Mouse (Mus musculus): ENCODE results near the gene Dydc2.
A peak's percentile ranks its signal among the peaks of the same experiment; 100 is the strongest.

Dydc2 gene

DNA sequence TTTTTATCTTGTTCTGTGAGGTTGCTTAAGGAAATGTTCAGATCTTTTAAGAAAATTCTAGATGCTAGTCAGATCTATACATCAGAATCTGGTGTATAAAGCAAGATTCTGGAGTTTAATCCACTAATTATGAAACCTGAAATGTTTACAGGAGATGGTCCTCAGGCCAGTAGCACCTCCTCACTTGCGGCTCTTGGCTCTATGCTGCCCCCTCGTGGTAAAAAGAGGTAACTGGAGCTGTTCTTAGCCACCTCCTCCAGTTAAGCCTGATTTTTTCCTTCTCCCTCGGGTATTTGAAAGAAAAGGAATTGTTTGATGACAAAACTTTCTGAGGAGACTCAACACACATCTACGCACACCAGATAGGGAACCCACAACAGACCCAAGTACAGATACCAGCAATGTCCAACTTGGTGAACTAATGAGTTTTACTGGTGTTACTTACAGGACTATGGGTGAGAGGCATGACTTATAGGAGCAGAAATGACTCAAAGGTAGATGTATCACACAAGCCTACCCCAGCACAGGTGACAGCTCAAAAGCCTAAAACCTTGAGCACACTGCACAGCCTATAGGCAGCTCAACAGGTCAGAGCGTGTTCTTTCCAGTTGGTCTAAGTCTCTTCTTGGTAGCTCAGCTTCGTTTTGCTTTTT is 33.7 kb downstream of the Dydc2 start:
- peak; percentile 46 for DNase-seq (ENCODE audit: low spot score)

DNA sequence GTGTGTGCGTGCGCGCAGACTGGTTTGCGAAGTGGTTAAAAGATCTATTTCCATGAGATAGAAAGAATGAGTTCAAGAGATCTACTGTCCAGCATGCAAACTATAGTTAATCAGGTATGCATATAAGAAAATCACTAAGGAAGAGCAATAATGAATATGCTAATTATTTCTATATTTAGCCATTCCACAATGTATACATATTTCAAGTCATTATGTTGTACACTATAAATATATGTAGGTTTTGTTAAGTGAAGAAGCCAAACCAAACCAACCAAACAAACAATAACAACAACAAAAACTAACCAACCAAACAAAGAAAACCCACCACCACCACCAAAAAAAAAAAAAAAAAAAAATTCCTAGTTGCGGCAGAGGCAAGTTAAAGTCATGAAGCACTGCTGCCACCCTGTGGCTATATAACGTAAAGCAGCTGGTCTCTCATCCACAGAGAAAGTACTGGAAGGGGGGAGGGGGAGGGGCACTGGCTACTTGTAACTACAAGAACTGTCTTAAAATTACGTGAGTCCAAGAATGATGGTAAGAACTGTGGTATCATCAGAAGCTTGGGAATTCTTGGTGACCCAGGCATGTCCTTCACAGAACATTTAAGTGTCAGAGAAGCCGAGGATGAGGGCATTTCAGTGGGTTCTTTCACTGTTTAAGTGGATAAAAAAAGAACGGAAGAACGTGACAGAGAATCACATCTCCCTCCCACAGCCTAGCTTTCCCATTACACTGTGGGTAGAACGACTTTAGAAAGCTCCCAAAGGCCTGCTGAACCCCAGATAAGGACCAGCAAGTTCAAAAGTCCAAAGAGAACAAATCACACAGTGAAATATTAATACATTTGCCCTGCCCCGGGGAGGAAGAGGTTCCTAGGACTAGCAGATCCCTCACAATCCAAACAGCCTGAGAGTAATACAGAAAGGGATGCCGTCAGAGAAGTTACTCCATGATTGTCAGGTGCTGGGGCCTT is 35.6 kb downstream of the Dydc2 start:
- DNase-seq (ENCODE audit: low spot score) = peak; percentile 71

DNA sequence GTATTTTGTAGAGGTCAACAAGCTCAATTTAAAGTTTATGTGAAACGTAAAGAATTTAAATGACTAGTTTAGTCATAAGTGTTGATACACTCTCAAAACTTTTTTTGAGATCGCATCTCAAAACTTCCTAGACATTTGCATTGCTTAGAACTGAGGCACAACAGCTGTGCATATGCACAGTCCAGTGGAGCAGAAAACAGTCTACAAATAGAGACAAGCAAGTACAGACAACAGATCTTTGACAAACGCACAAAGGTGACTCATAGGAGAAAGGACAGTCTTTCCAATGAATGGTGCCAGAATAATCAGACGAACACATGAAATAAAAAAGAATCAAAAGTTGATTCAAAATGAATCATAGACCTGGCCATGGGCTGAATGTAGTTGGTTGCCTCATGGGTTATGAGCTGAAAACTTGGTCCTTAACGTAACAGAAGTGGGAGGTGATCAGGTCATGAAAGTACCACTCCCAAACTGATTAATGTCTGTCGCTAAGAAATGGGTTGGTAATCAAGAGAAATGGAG is 38.0 kb downstream of the Dydc2 start:
- DNase-seq (ENCODE audit: low spot score) = no peak

DNA sequence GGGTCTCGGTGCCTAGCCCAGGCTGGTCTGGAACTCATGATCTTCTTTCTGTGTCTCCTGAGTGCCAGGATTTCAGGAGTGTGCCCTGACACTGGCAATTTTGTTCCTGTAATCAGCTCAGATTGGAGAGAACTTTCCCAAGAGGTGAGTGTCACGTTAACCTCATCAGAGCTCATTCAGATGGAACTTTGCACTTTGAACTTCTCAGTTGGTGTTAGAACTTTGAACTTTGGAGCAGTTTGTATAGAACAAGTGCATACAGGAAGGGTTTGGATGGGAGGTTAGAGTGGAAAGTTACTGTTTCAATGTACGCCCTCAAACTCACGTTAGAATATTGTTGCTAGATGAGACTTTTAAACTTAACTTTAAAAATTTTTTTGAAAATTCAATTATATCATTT is 39.7 kb downstream of the Dydc2 start:
- no peak for DNase-seq (ENCODE audit: low spot score)

DNA sequence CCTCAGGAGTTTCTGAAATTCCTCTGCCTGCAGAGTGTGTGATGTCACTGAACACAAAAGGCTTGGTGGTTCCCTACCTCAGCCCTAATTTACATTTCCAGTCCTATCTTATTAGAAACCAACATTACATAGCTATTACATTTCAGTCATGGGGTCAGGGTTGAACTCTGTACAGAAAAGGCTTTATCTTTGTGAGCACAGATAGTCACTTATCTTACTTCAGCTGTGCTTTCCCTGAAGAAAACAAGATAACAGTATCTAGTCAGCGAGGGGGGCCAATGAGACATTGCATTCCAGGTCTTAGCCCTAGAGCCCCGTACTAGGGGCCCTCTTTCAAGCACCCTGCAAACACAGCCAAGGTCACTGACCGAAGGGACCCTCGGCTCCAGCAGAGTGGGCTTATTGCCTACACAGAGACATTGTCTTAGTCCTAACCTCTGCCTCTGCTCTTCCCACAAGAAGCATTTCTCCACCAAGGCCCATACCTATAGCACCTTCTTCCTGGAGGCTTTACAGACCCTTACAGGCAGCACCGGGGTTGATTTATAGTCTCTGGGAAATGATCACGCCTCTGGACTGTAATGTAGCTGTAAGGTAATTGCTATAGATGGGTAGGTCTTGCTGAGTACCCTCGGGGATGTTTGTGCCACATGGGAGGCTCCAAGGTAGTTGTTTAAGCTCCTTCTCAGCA is 43.3 kb downstream of the Dydc2 start:
- DNase-seq (ENCODE audit: low spot score) = no peak

DNA sequence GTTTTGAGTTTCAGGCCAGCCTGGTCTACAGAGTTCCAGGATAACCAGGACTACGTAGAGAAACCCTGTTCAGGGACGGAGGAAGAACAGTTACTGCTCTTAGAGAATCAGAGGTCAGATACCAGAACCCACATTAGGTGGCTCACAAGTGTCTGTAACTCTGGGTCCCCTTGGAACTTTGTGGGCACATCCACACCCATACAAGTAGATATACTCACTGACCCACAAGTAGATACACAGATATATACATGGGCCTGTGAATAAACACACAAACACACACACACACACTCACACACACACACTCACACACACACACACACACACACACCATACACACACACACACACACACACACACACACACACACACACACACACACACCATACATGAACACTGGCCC is 43.9 kb downstream of the Dydc2 start:
- no peak for DNase-seq (ENCODE audit: low spot score)

DNA sequence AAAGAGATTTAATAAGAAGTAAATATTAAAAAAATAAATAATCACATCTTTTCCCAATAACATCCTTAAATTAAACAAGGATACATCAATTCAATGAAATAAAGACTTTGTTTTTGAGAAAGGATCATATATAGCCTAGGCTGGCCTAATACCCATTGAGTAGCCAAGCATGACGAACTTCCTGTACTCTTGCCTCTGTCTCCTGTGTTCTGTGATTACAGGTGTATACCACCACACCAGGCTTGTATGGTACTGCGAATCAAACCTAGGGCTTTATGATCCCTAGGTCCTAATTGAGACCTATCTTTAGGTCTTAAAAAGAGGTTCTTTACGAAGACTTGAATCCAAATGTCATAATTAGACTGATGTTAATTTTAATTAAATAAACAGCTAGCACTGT is 47.8 kb downstream of the Dydc2 start:
- no peak for DNase-seq (ENCODE audit: low spot score)

DNA sequence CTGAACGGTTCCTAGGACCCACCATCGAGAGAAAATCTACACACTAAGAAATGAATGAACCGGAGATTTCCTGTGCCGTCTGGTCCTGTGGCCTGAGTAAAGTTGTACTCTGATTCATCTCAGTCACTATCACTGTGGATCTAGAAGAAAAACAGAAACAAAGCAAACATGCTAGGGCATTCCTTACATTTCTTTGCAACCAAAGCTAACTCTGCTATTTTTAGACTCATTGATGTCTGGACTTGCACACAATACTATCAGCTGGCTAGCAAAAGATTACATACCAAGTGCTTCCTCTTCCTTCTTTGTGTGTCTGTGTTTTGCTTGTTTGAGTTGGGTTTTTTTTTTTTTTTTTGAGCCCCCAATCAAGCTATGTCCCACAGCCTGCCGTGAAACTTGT is 51.5 kb downstream of the Dydc2 start:
- DNase-seq (ENCODE audit: low spot score) = no peak

DNA sequence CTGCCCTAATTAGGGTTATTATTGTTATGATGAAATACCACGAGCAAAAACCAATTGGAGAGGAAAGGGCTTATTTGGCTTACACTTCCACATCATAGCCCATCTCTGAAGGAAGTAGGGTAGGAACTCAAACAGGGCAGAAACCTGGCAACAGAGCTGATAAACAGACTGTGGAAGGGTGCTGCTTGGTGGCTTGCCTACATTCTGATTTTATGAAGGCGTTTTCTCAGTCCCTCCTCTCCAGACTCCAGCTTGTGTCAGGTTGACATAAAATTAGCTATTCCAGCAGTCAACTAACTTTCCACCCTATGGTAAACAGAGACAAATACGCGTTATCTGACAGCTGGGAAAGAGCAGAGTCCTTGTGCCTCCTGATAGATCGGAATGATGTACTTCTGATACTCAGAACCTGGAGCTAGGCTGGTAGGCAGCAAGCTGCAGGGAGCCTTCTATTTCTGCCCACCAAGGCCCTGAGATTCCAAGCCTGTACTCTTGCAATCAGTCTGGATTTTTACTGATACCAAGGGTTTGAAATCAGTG is 54.2 kb downstream of the Dydc2 start:
- no peak for DNase-seq (ENCODE audit: low spot score)

DNA sequence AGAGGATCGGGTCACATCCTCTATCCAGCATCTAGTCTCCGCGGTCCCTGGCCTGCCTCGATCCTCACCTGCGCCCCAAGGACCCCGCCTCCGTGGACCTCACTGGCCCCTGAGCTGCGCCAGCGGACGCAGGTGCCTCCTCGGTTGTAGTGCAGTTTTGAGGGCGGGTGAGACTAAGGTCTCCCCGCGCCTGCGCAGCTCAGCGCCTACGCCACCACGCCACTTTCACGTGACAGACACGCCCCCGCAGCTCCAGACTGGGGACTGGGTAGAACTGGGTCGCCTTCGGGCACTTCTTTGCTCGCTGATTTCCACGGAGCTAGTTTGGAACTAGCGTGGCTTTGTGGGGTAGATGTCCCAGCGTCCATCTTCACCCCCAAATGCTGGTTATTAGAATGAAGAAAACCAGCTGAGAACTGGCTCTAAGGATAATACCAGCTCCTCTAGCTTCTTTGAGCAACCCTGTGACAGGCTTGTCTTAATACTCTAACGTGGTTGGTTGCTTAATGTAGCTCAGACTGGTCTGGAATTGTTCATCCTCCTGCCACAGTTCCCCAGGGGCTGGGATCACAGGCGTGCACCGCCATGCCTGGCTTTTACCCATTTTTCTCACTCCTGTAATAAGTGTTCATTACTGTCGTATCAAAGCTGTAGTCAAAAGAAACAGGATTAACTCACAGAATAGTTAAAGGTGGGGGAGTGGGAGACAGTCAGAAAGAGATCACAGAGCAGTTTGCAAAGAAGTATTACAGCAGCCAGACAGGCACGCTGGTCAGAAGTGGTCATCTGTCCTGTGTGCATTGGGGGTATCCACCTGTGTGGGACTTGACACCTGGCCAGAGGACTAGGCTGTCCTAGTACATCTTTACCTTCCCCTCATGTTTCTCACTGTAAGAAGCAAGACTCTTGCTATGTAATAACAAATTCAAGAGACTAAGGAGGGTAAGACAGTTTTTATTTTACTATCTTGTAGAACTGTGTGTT is 55.1 kb downstream of the Dydc2 start, which contains the start of gene Fam213a:
Gene Fam213a (minus strand): TSS at position 159 of the 984 bp plus-strand sequence.
- DNase-seq (ENCODE audit: low spot score) = peak; percentile 89

DNA sequence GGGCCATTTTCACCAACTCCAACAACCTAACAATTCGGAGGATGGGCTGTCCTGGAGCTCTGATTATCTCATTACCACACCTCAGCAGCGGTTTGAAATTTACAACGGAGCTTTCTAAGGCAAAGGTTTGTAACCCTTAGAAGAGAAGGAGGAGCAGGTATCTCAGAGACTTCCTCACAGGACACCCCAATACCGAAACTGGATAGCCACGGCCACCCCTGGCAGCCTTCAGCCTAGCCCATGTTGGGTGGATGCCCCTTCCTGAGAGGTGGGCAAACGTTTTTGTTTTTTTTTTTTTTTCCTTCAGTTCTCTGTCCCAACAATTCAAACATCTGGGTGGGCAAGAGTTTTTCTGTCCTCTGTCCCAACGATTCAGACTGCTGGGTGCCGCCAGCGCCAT is 55.9 kb downstream of the Dydc2 start:
- no peak for DNase-seq (ENCODE audit: low spot score)

DNA sequence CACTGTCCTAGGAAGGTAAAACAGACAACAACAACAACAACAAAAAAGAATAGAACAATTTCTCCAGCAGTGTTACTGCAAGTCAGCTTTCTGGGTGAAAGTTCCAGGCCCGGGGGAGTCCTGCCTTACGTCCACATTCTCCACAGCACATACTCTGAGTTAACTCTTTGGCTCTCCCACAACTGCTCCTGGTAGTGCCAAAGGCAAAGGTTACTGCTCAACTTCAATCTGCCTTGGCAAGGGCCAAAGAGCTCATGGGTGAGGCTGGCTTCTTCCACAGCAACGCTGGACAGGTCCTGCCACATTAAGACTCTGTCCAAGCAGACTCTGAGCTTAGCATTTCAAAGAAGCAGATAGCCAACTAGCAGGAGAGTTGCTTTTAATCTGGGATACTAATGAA is 57.1 kb downstream of the Dydc2 start:
- no peak for DNase-seq (ENCODE audit: low spot score)

DNA sequence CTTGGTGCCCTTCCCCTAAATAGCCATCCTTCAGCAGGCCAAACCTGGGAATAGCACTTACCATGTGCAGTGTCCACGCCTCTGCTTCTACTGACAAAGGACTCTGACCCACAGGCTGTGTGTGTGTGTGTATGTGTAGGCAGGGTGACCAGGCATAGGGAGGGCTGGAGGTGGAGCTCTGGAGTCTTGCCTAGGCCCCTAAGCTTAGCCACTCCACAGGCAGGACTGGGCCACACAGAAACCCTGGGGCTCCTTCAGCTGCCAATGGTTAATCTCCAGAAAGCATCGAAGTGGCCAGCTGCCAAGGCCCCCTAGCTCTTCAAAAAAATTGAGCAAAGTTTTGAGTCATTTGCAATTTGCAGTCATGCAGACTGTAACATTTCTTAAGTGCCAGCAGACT is 60.9 kb downstream of the Dydc2 start:
- DNase-seq (ENCODE audit: low spot score) = peak; percentile 27

DNA sequence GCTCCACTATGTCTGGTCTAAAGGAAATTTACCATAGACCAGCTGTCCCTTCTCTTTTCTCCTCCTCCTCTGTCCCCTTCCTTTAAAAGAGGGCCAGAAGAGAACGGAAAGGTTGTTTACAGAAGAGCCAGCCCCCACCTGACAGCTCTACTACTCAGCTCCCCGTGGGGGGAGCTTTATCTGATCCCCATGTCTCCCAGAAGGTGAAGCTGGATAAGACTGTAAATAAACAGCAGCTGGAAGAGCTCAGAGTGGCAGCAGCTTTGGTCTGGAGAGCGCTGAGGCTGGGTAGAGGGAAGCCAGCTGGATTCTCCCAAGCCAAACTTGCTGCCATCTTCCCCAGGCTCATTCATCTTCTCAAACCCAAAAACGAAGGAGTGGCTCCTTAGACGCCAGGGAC is 61.4 kb downstream of the Dydc2 start:
- no peak for DNase-seq (ENCODE audit: low spot score)

DNA sequence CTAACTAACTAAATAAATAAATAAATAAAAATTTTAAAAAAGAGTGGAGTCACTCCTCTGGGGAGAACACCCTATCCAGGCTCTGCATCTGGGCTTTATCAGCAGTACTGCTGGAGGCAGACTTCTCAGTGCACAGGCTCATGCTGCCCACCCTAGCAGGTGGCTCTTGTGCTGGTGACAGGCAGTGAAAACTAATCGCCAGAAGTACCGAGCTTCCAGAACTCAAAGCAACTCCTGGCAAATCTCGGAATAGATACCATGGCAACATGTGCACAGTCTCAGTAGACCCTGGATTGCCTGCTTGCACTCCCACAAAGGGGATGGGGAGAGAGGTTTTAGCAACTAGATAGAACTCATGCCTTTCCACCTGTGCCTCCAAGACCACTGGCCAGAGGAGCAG is 62.1 kb downstream of the Dydc2 start:
- no peak for DNase-seq (ENCODE audit: low spot score)

DNA sequence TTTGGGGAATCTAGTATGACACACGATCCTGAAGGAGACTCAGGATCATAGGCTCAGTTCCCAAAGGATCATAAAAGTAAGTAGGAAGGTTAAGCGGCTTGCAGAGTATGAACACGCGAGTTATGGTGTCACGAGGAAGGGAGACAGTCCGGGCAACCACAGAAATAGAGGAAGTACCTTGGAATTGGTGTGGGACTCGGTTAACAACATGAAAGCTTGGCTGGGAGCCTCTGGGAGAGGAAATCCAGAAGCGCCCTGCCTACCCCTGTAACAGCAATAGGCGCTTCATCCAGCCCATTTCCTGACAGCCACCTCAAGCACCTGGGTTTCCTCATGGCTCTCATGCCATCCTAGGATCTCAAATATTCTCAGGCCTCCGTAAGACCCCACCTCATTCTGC is 62.7 kb downstream of the Dydc2 start:
- DNase-seq (ENCODE audit: low spot score) = no peak

DNA sequence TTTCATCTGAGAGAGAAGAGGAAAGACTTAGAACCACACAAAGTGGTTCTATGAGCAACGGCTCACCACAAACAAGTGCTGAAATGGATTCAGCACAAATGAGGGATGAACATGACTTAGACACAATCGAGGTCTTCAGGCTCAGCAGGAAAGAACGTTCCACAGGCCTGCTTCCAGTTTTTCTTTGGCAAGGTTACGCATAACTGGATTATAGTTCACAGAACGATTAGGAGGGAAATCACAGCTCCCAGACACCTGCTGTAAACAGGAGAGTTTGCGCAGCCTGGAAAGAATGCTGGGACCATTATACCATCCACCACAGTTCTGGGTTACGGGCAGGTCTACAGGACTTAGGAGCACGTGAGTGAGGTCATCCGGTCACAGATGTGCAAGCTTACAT is 63.3 kb downstream of the Dydc2 start:
- no peak for DNase-seq (ENCODE audit: low spot score)

DNA sequence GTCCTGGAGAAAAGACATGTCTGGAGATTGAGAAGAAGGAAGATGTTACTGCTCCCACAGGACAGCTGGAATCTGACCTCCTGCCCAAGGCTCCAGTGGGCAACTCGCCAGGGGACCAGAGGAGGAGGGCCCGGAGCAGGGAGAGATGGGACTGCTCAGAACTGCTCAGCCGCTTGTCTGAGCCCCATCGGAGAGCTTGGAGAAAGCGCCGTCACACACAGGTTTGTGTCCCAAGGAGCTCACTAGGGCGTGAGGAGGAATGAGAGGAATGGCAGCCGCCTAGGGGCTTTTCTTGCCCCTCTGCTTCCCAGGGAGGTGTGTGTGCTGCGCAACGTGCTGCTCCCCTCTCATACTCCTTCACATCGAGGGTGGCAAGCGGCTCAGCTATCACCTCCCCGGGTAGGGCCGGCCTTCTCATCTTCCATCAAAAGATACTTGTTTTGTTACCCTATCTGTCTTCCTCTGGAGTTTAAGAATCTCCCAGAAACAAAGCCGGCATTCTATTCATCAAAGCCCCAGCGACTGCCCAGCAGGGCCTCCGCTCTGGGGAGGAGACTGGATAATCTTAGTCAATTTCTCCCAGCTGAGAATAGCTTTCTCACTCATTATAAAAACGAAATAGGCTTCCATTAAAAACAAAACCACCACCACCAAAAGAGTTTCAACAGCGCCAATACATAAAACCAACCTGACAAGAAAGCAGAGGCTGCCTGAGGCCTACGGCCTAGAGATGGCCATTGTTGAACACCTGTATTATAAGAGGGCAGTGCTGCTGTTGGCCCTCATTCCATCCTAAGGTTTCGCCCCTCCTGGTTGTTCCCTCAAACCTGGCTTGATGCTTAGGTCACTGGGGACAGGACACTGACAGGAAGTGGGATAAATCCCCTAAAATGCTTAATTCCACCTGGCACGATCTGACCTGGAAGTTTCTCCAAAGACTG is 64.5 kb downstream of the Dydc2 start:
- DNase-seq (ENCODE audit: low spot score) = peak; percentile 84

DNA sequence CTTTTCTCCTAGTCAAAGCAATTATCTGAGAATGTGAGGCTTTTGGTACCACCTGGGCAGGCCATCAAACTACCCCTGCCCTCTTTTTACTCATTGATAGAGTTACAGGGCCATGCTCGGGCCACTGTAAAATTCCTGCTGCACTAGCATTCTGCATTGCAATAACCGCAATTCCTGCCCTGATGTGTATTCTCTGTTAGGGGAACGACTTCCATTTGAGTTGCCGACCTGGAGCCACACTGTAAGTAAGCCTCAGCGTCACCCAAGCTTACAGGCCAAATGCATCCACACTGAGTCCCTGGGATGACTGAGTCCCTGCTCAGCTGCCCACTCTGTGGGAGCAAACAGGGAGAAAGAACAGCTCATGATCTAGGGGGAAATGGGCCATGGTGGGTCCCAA is 67.4 kb downstream of the Dydc2 start:
- no peak for DNase-seq (ENCODE audit: low spot score)

DNA sequence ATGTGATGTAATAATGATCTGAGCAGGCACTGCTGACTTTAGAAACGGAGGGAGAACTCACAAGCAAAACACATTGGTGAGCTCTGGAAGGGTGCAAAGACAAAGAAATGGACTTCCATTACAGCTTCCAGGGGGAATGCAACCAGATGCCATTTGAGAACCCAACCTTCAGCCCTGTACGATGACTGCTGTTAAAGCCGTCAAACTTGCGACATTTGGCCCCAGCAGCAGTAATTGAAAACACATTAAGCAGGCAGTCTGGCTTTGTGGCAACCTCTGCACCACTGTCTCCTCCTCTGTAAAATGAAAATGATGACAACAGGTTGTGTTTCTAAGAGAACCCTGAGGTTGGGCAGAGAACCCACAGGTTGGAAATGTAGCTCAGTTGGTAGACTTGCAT is 68.2 kb downstream of the Dydc2 start:
- no peak for DNase-seq (ENCODE audit: low spot score)

Measured in ovary, postnatal 36 days (tissue).